In the genomic region with DNA sequence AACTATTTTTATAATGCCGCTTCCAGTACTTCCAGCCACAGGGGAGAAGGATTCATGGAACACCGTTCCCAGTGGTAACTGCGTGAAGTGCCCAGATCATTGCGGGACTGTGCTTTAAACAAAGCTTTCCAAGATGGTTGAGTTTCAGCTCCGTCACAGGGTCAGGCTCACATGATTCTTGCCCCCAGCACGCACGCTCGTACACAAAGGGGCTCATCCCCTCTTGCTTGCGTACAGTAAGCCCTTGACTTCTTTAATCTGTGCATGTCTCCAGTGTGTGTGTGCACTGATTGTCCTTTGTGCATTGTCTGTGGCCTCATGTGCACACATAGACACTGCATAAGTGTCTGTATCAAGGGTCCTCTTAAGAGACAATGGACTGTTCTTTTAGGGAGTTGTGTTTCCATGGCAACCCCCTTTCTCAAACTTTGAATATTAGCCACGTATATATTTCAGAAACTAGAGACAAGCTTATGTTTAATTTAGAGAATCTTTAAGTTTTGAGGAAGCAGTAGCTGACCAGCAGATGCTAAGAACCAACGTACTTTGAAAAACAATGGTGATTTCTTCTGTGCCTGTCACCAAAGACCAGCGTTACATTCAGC, we compare ENCODE assay signal across 10 mouse cellular contexts.
A peak's percentile ranks its signal among the peaks of the same experiment; 100 is the strongest.
DNase-seq lines count a peak whose midpoint lies in the region; ATAC-seq lines count a peak whose summit lies in the region.
"Had no signal": no experiment of that assay in that cellular context is flagged by ENCODE, and none has a peak within 500 bp of the region (broad histone marks: within the 10 kb centered on the region; RNA-seq: fewer than 3 reads in every experiment).

No protein-coding gene starts in this region.

- 70% methylated on average over 12 of the region's 12 CpGs for WGBS in heart, embryonic 15.5 days
- WGBS in heart, embryonic 11.5 days (ENCODE audit: insufficient replicate concordance) = 79% methylated on average over 12 of the region's 12 CpGs
- 58% methylated on average over 12 of the region's 12 CpGs for WGBS in forebrain, embryonic 16.5 days
- 65% methylated on average over 12 of the region's 12 CpGs for WGBS in midbrain, embryonic 11.5 days

- H3K9me3 ChIP-seq in heart, embryonic 15.5 days (replicated peaks) = no peaks in the 10 kb centered on the region
- no peaks in the 10 kb centered on the region for H3K9me3 ChIP-seq in heart, embryonic 11.5 days (replicated peaks; ENCODE audit: control insufficient read depth, low read length)
- H3K9me3 ChIP-seq in forebrain, embryonic 16.5 days (ENCODE audit: control insufficient read depth, low read length) = no peaks in the 10 kb centered on the region
- no peaks in the 10 kb centered on the region for H3K9me3 ChIP-seq in midbrain, embryonic 11.5 days (ENCODE audit: control insufficient read depth, low read length)

- H3K4me3 ChIP-seq in heart, embryonic 15.5 days = no peak overlapping the region
- H3K4me3 ChIP-seq in heart, embryonic 11.5 days (ENCODE audit: low read depth, low read length) = no peak overlapping the region
- no peak overlapping the region for H3K4me3 ChIP-seq in brown adipose tissue, adult 24 weeks (ENCODE audit: insufficient read depth, low read depth, low read length)
- no peak overlapping the region for H3K4me3 ChIP-seq in forebrain, embryonic 16.5 days (replicated peaks; ENCODE audit: low read length)
- H3K4me3 ChIP-seq in midbrain, embryonic 11.5 days (ENCODE audit: low read depth, low read length) = no peak overlapping the region

- no peaks in the 10 kb centered on the region for H3K36me3 ChIP-seq in heart, embryonic 15.5 days
- no peaks in the 10 kb centered on the region for H3K36me3 ChIP-seq in heart, embryonic 11.5 days (ENCODE audit: control insufficient read depth, insufficient read depth, low read length)
- no peaks in the 10 kb centered on the region for H3K36me3 ChIP-seq in forebrain, embryonic 16.5 days (ENCODE audit: control insufficient read depth, insufficient read depth)
- H3K36me3 ChIP-seq in midbrain, embryonic 11.5 days (ENCODE audit: control insufficient read depth, insufficient read depth, low read length) = no peaks in the 10 kb centered on the region

- peak overlapping the region; percentile 69 for H3K27ac ChIP-seq in heart, embryonic 15.5 days
- no peak overlapping the region for H3K27ac ChIP-seq in heart, embryonic 11.5 days (ENCODE audit: low read depth, low read length)
- H3K27ac ChIP-seq in brown adipose tissue, adult 24 weeks (replicated peaks; ENCODE audit: low read depth, low read length) = peak overlapping the region; percentile 38
- no peak overlapping the region for H3K27ac ChIP-seq in forebrain, embryonic 16.5 days (ENCODE audit: low read length)
- peak overlapping the region; percentile 45; the same call in 1 of the 2 replicates for H3K27ac ChIP-seq in midbrain, embryonic 11.5 days (ENCODE audit: low read depth, low read length)

- DNase-seq in midbrain, embryonic 11.5 days (ENCODE audit: low spot score, missing footprints) = no peak
- no peak for DNase-seq in adrenal gland, adult 18-20 months (ENCODE audit: low spot score in 2 of 2)
- DNase-seq in cerebellum, postnatal 14 days = no peak
- DNase-seq in urinary bladder, postnatal 36 days (ENCODE audit: low spot score in 2 of 2) = no peak

- no peak overlapping the region for H3K9ac ChIP-seq in heart, embryonic 15.5 days
- no peak overlapping the region for H3K9ac ChIP-seq in heart, embryonic 11.5 days (ENCODE audit: low read depth, low read length)
- H3K9ac ChIP-seq in forebrain, embryonic 16.5 days (replicated peaks; ENCODE audit: low read depth, low read length) = no peak overlapping the region
- H3K9ac ChIP-seq in midbrain, embryonic 11.5 days (ENCODE audit: low read length) = no peak overlapping the region

- no peaks in the 10 kb centered on the region for H3K27me3 ChIP-seq in heart, embryonic 15.5 days
- no peaks in the 10 kb centered on the region for H3K27me3 ChIP-seq in heart, embryonic 11.5 days (ENCODE audit: control insufficient read depth, insufficient read depth, low read length)
- no peaks in the 10 kb centered on the region for H3K27me3 ChIP-seq in forebrain, embryonic 16.5 days (replicated peaks; ENCODE audit: control insufficient read depth, insufficient read depth, low read length)
- no peaks in the 10 kb centered on the region for H3K27me3 ChIP-seq in midbrain, embryonic 11.5 days (ENCODE audit: control insufficient read depth, insufficient read depth, low read length)
- H3K27me3 ChIP-seq: CH12.LX had no signal

- ATAC-seq in heart, embryonic 15.5 days (replicated peaks; ENCODE audit: insufficient number of reproducible peaks, insufficient read depth, low FRiP score, low read depth) = no peak
- ATAC-seq in heart, embryonic 11.5 days (replicated peaks; ENCODE audit: insufficient number of reproducible peaks, low FRiP score, low TSS enrichment) = no peak
- peak; percentile 44 for ATAC-seq in forebrain, embryonic 16.5 days
- peak; percentile 64; the same call in 1 of the 2 replicates for ATAC-seq in midbrain, embryonic 11.5 days (ENCODE audit: low FRiP score)

- H3K4me1 ChIP-seq in heart, embryonic 15.5 days (replicated peaks) = peaks cover 32% of the 10 kb centered on the region
- peaks cover 33% of the 10 kb centered on the region for H3K4me1 ChIP-seq in heart, embryonic 11.5 days (ENCODE audit: control insufficient read depth, insufficient read depth, low read length)
- H3K4me1 ChIP-seq in brown adipose tissue, adult 24 weeks (ENCODE audit: control insufficient read depth, insufficient read depth, insufficient read length, low read length) = peaks cover 16% of the 10 kb centered on the region
- peaks cover 31% of the 10 kb centered on the region for H3K4me1 ChIP-seq in forebrain, embryonic 16.5 days (replicated peaks; ENCODE audit: control insufficient read depth, insufficient read depth, low read length)
- peaks cover 24% of the 10 kb centered on the region for H3K4me1 ChIP-seq in midbrain, embryonic 11.5 days (ENCODE audit: control insufficient read depth, insufficient read depth, low read length)

- no peak overlapping the region for H3K4me2 ChIP-seq in heart, embryonic 15.5 days
- H3K4me2 ChIP-seq in heart, embryonic 11.5 days = no peak overlapping the region
- no peak overlapping the region for H3K4me2 ChIP-seq in forebrain, embryonic 16.5 days (ENCODE audit: low read length)
- H3K4me2 ChIP-seq in midbrain, embryonic 11.5 days = no peak overlapping the region
- H3K4me2 ChIP-seq: liver, embryonic 11.5 days had no signal

Comparison
In these comparisons a context has a peak if more than half of its experiments do, and no peak if none do; other contexts are left out.
1. H3K27ac ChIP-seq: peak in heart, embryonic 15.5 days (single experiment), brown adipose tissue, adult 24 weeks (single experiment) and midbrain, embryonic 11.5 days (single experiment); none in heart, embryonic 11.5 days (single experiment) and forebrain, embryonic 16.5 days (single experiment).
2. ATAC-seq: peak in forebrain, embryonic 16.5 days (single experiment) and midbrain, embryonic 11.5 days (single experiment); none in heart, embryonic 15.5 days (single experiment) and heart, embryonic 11.5 days (single experiment).